Mouse (Mus musculus): ENCODE results near the gene Trim38. TPM values are rescaled to one million over a fixed set of nuclear protein-coding genes. Genes with fewer than 3 reads are reported as not detected.
"Not testable (repeated sequence)": the region's sequence is repeated elsewhere in the genome, so short reads cannot be mapped to it uniquely, and the experiment has no call there.

The Trim38 gene
- polyA plus RNA-seq, 1 experiment: not detected

- TF ChIP-seq GATA1 (IDR thresholded peaks at IDR 0.05; ENCODE audit: low read length) (no peak), TAL1 (IDR thresholded peaks at IDR 0.05; ENCODE audit: low read length) (no peak)
- H3K36me3 ChIP-seq (ENCODE audit: control insufficient read depth): peaks cover 6% of the 10 kb centered on the region
- peak overlapping the region; percentile 79 for H3K4me3 ChIP-seq (replicated peaks)
- H3K4me1 ChIP-seq (ENCODE audit: control insufficient read depth): peaks cover 65% of the 10 kb centered on the region
- H3K9me3 ChIP-seq (ENCODE audit: control insufficient read depth, low read length): no peaks in the 10 kb centered on the region
- H3K27me3 ChIP-seq (ENCODE audit: control insufficient read depth): no peaks in the 10 kb centered on the region
Observed at GRCm38 (mm10) chr13:23744421-23745380, 25.0 kb upstream of the Trim38 start.

DNA sequence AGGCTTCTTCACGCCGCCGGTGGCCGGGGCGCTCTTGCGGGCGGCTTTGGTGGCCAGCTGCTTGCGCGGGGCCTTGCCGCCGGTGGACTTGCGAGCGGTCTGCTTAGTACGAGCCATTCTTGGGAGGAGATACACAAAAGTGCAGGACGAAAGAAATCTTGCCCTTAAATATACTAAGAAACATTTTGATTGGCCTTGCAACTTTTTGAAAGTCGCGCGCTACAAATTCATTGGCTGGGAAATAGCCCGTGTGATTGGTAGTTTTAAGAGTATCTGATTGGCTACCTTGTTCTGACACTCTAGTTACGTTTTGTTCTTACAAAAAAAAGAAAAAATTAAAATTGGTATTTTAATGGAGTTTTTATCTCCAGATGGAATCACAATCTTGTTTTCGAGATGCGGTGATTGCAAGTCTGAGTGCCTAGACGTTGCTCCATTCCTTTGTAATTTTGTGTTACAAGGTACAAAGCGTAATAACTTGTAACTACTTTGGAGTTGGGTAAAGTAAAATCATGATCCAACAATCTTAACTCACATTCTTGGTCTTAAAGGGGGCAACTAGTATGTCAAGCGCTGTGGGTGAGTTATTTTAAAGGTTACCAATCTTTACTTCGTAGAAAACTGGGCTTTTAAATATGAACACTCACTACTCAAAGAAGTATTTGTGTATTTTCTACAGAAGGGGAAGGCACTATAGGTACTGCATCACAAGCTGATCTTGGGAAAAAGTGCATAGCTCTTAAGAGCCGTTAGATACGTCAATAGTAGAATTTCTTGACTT, 24.1 kb upstream of the Trim38 start, which contains the start of gene Hist1h3c:
Gene Hist1h3c, minus strand, starts transcription at position 222 of the 781 bp plus-strand sequence.
- H3K4me3 ChIP-seq (replicated peaks): peak within 1 kb of the TSS; percentile 79
- no peaks in the 10 kb centered on the region for H3K9me3 ChIP-seq (ENCODE audit: control insufficient read depth, low read length)
- H3K27me3 ChIP-seq (ENCODE audit: control insufficient read depth): no peaks in the 10 kb centered on the region
- peaks cover 70% of the 10 kb centered on the region for H3K4me1 ChIP-seq (ENCODE audit: control insufficient read depth)
- H3K36me3 ChIP-seq (ENCODE audit: control insufficient read depth): peaks cover 9% of the 10 kb centered on the region
- TF ChIP-seq GATA1 (IDR thresholded peaks at IDR 0.05; ENCODE audit: low read length): peak; percentile 24; the same call in 1 of the 2 replicates
- no peak for TF ChIP-seq TAL1 (IDR thresholded peaks at IDR 0.05; ENCODE audit: low read length)

GRCm38 (mm10) chr13:23746201-23747080, 23.3 kb upstream of the Trim38 start, which contains the start of gene Hist1h2bb:
Hist1h2bb (plus strand) TSS chr13:23746734.
- H3K4me3 ChIP-seq (replicated peaks): peak within 1 kb of the TSS; percentile 79
- H3K9me3 ChIP-seq (ENCODE audit: control insufficient read depth, low read length); H3K27me3 ChIP-seq (ENCODE audit: control insufficient read depth); H3K36me3 ChIP-seq (ENCODE audit: control insufficient read depth): not testable (repeated sequence)
- H3K4me1 ChIP-seq (ENCODE audit: control insufficient read depth): peaks cover 68% of the 10 kb centered on the region

DNA sequence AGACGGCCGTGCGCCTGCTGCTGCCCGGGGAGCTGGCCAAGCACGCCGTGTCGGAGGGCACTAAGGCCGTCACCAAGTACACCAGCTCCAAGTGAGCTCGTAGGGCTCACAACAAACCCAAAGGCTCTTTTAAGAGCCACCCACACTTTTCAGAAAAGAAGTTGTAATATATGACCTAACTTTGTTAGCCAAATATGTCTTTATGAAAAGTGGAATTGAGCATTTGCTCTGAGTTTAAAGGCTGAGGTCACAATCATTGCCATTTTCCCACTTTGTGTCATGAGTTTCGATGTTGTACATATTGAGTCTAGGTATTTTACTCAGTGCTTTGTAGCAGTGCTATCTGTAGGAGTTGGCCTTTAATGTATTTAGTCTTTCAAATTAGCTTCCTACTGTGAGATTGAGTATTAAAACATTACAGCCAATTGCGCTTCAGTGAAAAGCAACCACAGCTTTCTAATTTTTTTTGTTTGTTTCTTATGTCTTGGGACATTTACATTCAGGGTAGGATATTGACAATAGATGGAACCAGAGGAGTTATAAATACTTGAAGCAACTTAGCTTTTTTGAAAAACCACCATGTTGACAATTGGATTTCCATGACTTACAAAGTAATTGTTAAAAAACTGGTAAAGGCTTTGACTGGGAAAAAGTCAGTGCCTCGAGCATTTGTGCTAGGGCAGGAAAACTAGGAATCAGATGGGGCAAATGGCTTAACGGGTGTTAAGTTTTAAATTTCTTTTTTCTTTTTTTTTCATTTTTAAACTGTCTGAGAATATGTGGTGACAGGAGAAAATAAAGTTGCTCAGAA, 22.4 kb upstream of the Trim38 start:
- peaks cover 62% of the 10 kb centered on the region for H3K4me1 ChIP-seq (ENCODE audit: control insufficient read depth)
- TF ChIP-seq GATA1 (IDR thresholded peaks at IDR 0.05; ENCODE audit: low read length): no peak
- no peak for TF ChIP-seq TAL1 (IDR thresholded peaks at IDR 0.05; ENCODE audit: low read length)
- no peaks in the 10 kb centered on the region for H3K27me3 ChIP-seq (ENCODE audit: control insufficient read depth)

DNA sequence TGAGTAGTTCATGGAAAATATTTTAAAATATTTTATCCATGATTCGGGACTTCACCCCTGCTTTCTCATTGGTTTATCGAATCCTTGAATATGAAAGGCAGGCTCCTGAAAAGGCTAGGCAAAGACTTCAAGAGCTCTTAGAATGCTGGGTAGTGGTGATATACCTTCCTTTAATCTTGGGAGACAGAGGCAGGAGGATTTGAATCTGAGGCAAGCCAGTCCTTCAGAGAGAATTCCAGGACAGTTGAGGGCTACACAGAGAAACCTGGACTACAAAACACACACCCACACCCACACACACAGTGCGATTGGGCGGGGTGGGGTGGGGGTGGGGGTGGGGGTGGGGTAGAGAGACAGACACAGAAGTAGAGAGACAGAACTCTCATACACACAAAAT, 21.8 kb upstream of the Trim38 start:
- peak overlapping the region; percentile 63 for H3K4me3 ChIP-seq (replicated peaks)
- H3K9me3 ChIP-seq (ENCODE audit: control insufficient read depth, low read length): no peaks in the 10 kb centered on the region
- peaks cover 9% of the 10 kb centered on the region for H3K36me3 ChIP-seq (ENCODE audit: control insufficient read depth)
- TF ChIP-seq TAL1 (IDR thresholded peaks at IDR 0.05; ENCODE audit: low read length) (no peak), GATA1 (IDR thresholded peaks at IDR 0.05; ENCODE audit: low read length) (no peak)
- H3K4me1 ChIP-seq (ENCODE audit: control insufficient read depth): peaks cover 58% of the 10 kb centered on the region
- no peaks in the 10 kb centered on the region for H3K27me3 ChIP-seq (ENCODE audit: control insufficient read depth)

More for the DNA sequence above, 22.4 kb upstream of the Trim38 start:
- peak overlapping the region; percentile 63 for H3K4me3 ChIP-seq (replicated peaks)
- peaks cover 9% of the 10 kb centered on the region for H3K36me3 ChIP-seq (ENCODE audit: control insufficient read depth)
- H3K9me3 ChIP-seq (ENCODE audit: control insufficient read depth, low read length): no peaks in the 10 kb centered on the region

- no peak overlapping the region for H3K4me3 ChIP-seq (replicated peaks)
- peaks cover 57% of the 10 kb centered on the region for H3K4me1 ChIP-seq (ENCODE audit: control insufficient read depth)
- peaks cover 4% of the 10 kb centered on the region for H3K36me3 ChIP-seq (ENCODE audit: control insufficient read depth)
- no peaks in the 10 kb centered on the region for H3K27me3 ChIP-seq (ENCODE audit: control insufficient read depth)
- no peaks in the 10 kb centered on the region for H3K9me3 ChIP-seq (ENCODE audit: control insufficient read depth, low read length)
- TF ChIP-seq GATA1 (IDR thresholded peaks at IDR 0.05; ENCODE audit: low read length) (no peak), TAL1 (IDR thresholded peaks at IDR 0.05; ENCODE audit: low read length) (no peak)
Observed at GRCm38 (mm10) chr13:23749563-23750121, 20.1 kb upstream of the Trim38 start.

DNA sequence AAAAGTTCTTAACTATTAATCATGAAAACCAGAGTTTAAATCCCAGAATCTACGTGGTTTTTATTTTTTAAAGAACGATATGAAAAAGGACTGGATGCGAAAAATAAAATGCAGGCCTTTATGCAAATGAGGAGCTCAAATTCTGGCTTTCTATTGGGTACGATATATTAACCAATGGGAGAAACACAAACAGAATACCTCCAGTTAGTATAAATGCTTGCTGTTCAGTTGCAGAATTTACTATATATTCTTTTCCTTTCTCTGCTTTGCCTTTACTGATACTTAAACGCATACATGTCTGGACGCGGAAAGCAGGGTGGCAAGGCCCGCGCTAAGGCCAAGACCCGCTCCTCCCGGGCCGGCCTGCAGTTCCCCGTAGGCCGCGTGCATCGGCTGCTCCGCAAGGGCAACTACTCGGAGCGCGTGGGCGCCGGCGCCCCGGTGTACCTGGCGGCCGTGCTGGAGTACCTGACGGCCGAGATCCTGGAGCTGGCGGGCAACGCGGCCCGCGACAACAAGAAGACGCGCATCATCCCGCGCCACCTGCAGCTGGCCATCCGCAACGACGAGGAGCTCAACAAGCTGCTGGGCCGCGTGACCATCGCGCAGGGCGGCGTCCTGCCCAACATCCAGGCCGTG, 18.8 kb upstream of the Trim38 start, which contains the start of gene Hist1h2ab:
Gene Hist1h2ab, plus strand, starts transcription at position 288 of the 639 bp plus-strand sequence.
- not testable (repeated sequence) for H3K9me3 ChIP-seq (ENCODE audit: control insufficient read depth, low read length); H3K36me3 ChIP-seq (ENCODE audit: control insufficient read depth); H3K27me3 ChIP-seq (ENCODE audit: control insufficient read depth)
- peak within 1 kb of the TSS; percentile 66 for H3K4me3 ChIP-seq (replicated peaks)
- peaks cover 66% of the 10 kb centered on the region for H3K4me1 ChIP-seq (ENCODE audit: control insufficient read depth)

Data from erythroblast, embryonic 14.5 days (primary cell).